Mouse (Mus musculus): ENCODE measurements around the gene Tlcd1. TPM values are rescaled to one million over a fixed set of nuclear protein-coding genes. Genes with fewer than 3 reads are reported as not detected.

Gene Tlcd1
- total and polyA plus RNA-seq, 3 experiments, result 23.3 to 28.3 TPM; not detected in 1

DNA sequence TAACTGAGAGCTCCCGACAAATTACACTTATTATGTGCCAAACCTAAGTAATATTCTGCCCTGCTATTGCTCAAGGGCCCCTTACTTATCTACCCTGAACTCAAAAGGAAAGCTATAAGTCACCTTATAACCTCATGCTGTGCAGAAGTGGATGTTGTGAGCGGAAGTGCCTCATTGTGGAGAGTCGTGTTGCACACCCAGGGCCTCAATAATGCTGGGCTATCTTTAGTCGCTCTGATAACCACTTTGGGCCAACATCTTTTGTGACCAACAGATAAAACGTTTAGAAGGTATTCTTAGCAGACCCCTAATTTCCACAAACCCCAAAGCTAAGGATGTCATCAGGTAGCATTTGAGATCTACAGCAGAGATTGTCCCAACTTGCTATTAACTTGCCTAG lies 35.8 kb upstream of the Tlcd1 start (continued):
- TF ChIP-seq ELF1 (IDR thresholded peaks at IDR 0.05; ENCODE audit: low read depth, low read length) (peak; percentile 52; the same call in 1 of the 2 replicates), CTCF (IDR thresholded peaks at IDR 0.05 in 2 of 3, conservative IDR thresholded peaks at IDR 0.05 in 1 of 3; ENCODE audit: control insufficient read depth in 1 of 3, insufficient read depth in 1 of 3, low read depth in 2 of 3, low read length in 3 of 3, poor library complexity in 1 of 3, severe bottlenecking in 1 of 3) (no peak), USF1 (IDR thresholded peaks at IDR 0.05; ENCODE audit: low read depth, low read length) (no peak), NRF1 (IDR thresholded peaks at IDR 0.05; ENCODE audit: insufficient read depth, low read depth, low read length, poor library complexity, severe bottlenecking) (no peak), TBP (IDR thresholded peaks at IDR 0.05; ENCODE audit: low read depth, low read length) (no peak), MYB (IDR thresholded peaks at IDR 0.05; ENCODE audit: low read depth, low read length) (no peak), NELFE (IDR thresholded peaks at IDR 0.05; ENCODE audit: low read depth, low read length) (no peak), BHLHE40 (IDR thresholded peaks at IDR 0.05; ENCODE audit: borderline replicate concordance, low read depth, low read length) (peak; percentile 32; the same call in 1 of the 2 replicates), CHD1 (IDR thresholded peaks at IDR 0.05; ENCODE audit: low read depth, low read length) (no peak)

DNA sequence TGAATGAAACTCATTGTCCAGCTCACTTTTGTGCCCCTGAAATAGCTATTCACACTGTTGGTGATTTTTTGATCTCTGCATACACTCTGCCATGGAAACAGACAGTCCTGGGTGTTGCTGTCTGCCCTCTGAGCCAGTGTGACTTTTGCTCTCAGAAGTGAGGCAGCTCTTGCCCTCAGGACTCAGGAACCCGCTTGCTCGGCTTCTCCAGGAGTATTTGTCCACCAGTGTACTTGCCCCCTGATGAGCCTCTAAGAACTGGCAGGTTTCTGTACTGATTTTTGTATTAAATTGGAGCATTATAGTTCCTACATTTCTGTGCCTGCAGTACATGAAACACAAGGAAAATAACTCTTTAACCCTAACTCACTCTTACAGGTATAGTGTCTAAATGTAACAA lies 33.0 kb upstream of the Tlcd1 start:
- H3K9me3 ChIP-seq (replicated peaks; ENCODE audit: insufficient read depth, low read length), result no peaks in the 10 kb centered on the region
- no peaks in the 10 kb centered on the region; the same call in 1 of the 2 replicates for H3K79me2 ChIP-seq (ENCODE audit: control insufficient read depth, insufficient read depth, low read length, poor library complexity)
- no peak overlapping the region for H3K9ac ChIP-seq (ENCODE audit: control insufficient read depth, low read depth, low read length, poor library complexity, severe bottlenecking)
- peaks cover 13 to 14% of the 10 kb centered on the region in 2 experiments for H3K4me1 ChIP-seq (ENCODE audit: control insufficient read depth in 1 of 2, insufficient read depth in 2 of 2, low read length in 2 of 2)
- peaks cover 1 to 17% of the 10 kb centered on the region in 2 experiments for H3K36me3 ChIP-seq (ENCODE audit: control insufficient read depth in 1 of 2, insufficient read depth in 2 of 2, low read length in 2 of 2)
- TF ChIP-seq NRF1 (IDR thresholded peaks at IDR 0.05; ENCODE audit: insufficient read depth, low read depth, low read length, poor library complexity, severe bottlenecking), result no peak
- TF ChIP-seq CHD2 (IDR thresholded peaks at IDR 0.05; ENCODE audit: low read length), result no peak
- TF ChIP-seq MYB (IDR thresholded peaks at IDR 0.05; ENCODE audit: low read depth, low read length), result no peak
- no peak for TF ChIP-seq USF1 (IDR thresholded peaks at IDR 0.05; ENCODE audit: low read depth, low read length)
- TF ChIP-seq SMC3 (IDR thresholded peaks at IDR 0.05; ENCODE audit: low read depth, low read length), result no peak
- TF ChIP-seq GATA1 (IDR thresholded peaks at IDR 0.05; ENCODE audit: low read depth, low read length), result no peak
- TF ChIP-seq ETS1 (IDR thresholded peaks at IDR 0.05; ENCODE audit: low read depth, low read length), result no peak
- no peak for TF ChIP-seq KAT2A (conservative IDR thresholded peaks at IDR 0.05; ENCODE audit: low read depth, low read length)
- no peak for TF ChIP-seq MXI1 (IDR thresholded peaks at IDR 0.05; ENCODE audit: low read depth, low read length)
- no peak for TF ChIP-seq CHD1 (IDR thresholded peaks at IDR 0.05; ENCODE audit: low read depth, low read length)
- TF ChIP-seq TAL1 (IDR thresholded peaks at IDR 0.05; ENCODE audit: low read length), result no peak
- TF ChIP-seq POLR2AphosphoS5 (IDR thresholded peaks at IDR 0.05; ENCODE audit: borderline replicate concordance, low read depth, low read length), result no peak
- TF ChIP-seq EP300 (IDR thresholded peaks at IDR 0.05; ENCODE audit: low read depth in 1 of 2, low read length in 2 of 2), result no peak
- no peak for TF ChIP-seq MAZ (IDR thresholded peaks at IDR 0.05; ENCODE audit: low read depth, low read length)
- no peak for TF ChIP-seq BHLHE40 (IDR thresholded peaks at IDR 0.05; ENCODE audit: borderline replicate concordance, low read depth, low read length)
- TF ChIP-seq SIN3A (IDR thresholded peaks at IDR 0.05; ENCODE audit: low read length), result no peak
- no peak for TF ChIP-seq USF2 (IDR thresholded peaks at IDR 0.05; ENCODE audit: borderline replicate concordance in 1 of 2, insufficient read depth in 1 of 2, low read depth in 1 of 2, low read length in 2 of 2)
- no peak for TF ChIP-seq CTCF (IDR thresholded peaks at IDR 0.05 in 2 of 3, conservative IDR thresholded peaks at IDR 0.05 in 1 of 3; ENCODE audit: control insufficient read depth in 1 of 3, insufficient read depth in 1 of 3, low read depth in 2 of 3, low read length in 3 of 3, poor library complexity in 1 of 3, severe bottlenecking in 1 of 3)
- TF ChIP-seq NELFE (IDR thresholded peaks at IDR 0.05; ENCODE audit: low read depth, low read length), result no peak
- no peak for TF ChIP-seq ZMIZ1 (IDR thresholded peaks at IDR 0.05; ENCODE audit: low read depth, low read length)
- H3K27me3 ChIP-seq (ENCODE audit: control insufficient read depth in 1 of 2, insufficient read depth in 2 of 2, low read length in 2 of 2), result no peaks in the 10 kb centered on the region
- no peak overlapping the region for H3K27ac ChIP-seq (ENCODE audit: control insufficient read depth, low read depth, low read length)
- H3K4me3 ChIP-seq (ENCODE audit: control insufficient read depth in 1 of 2, insufficient read depth in 1 of 2, low read depth in 2 of 2, low read length in 2 of 2), result no peak overlapping the region
- no peak for DNase-seq (ENCODE audit: low read depth, low spot score)

All from MEL (cell line).